Mouse (Mus musculus) thymus, postnatal 36 days (tissue): ENCODE results near the gene Rab11a.
A peak's percentile ranks its signal among the peaks of the same experiment; 100 is the strongest.
"Not testable (repeated sequence)": the region's sequence is repeated elsewhere in the genome, so short reads cannot be mapped to it uniquely, and the experiment has no call there.

Source experiments
- DNase-seq, 2 experiments: peaks; one replicate each; pipeline ENCODE4 v3.0.0; 2022; ENCODE audit warnings: mixed read lengths in 2 of 2

Gene Rab11a

DNA sequence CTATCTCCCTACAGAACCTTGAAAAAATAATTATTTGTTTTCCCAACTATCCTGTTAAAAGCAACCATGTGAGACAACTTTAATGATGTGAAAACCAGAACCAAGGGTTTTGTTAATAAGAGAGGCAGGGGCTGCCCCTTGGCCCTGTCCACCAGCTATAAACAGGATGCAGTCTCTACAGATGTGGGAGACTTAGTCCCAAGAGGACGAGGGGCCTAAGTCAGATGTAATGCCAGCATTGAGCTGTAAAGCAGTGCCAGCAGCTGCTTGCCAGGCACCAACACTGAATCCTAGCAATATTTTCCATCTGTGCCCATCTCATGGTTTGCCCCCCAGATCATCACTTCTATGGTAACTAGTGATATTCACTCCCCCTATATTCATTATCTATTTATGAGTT is 4.9 kb upstream of the Rab11a start:
- no peak for DNase-seq

DNA sequence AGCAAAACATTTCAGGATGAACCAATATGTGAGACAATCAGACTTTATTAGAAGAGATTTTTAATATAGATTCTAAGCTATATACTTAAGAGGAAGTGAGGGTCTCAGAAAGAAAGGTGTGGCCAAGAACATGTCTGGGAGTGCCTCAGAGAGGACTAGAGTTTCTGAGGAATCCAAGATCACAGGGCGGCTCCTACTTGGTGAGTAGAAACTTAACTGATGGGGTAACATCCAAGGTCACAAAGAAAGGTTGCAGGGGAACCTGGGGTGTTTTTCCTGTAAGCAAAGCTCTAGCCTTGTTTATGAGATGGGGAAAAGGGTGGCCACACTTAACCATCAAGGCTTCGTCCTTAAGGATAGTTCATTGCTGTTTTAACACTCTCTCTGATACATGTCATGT is 1.4 kb upstream of the Rab11a start:
- DNase-seq = no peak

DNA sequence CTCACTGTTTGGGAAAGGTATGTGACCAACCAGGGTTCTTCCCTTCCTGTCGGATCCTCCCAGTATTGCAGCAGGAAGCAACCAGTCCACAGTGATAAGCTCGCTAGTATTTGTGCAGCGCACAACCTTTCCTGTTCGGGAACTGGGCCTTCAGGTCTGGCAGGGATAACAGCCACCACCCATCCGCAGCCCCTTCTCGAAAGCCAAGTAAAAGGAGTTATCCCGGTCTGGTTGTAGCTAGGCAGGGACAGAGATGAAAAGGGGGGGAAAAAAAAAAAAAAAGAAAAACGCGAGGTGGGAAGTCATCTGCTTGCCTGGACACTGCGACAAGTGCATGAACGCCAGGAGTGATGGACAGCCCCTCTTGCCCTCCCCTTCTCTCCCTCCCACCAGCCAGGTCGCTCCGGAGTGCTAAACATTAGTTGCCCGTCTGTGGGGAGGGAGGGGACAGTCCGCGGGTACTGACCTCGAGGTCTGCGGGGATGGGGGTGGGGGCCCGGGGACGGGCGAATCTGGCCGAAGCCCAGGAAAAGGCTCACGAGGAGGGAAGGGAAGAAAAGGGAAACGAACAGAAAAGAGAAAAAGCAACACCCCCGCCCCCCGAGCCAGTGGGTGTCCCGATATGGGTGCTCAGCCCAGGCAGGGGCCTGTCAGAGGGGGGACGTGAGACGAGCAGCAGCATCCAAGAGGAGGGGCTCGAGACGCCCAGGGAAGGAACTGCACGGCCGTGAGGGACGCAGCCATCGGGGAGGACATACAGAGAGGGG is 736 bp downstream of the Rab11a start:
- peak; percentile 30 to 43 for DNase-seq

- DNase-seq = no peak
Observed at GRCm38 (mm10) chr9:64736076-64736638, 1.4 kb downstream of the Rab11a start.

- DNase-seq = not testable (repeated sequence)
Observed at GRCm38 (mm10) chr9:64734992-64735391, 2.6 kb downstream of the Rab11a start.

- DNase-seq = peak; percentile 3 to 22
Observed at GRCm38 (mm10) chr9:64734166-64734565, 3.4 kb downstream of the Rab11a start.

DNA sequence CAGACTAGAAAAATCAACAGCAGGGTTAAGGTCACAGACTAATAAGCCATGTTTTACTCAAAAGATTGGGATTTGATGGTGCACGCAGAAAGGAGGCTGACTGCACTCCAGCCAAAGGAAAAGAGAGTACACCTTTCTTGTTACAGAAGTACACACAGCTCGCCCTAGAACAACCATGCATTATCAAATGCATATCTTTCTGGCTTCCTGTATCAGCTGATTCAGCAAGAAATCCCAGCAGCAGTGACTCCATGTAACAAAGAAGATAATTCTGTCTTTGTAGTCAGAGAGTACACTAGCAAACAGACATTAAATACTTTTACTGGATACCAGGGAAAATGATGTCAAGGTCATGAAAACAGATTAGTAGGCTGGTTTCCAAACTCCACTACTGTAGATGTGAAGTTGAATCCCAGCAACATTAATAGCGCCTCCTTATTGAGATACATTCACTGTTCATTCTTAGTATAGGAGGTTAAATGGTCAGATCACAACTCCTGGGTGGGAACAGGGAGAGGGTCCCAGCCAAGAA is 6.5 kb downstream of the Rab11a start:
- DNase-seq = no peak

- DNase-seq = no peak
Observed at GRCm38 (mm10) chr9:64726454-64726853, 11.1 kb downstream of the Rab11a start.

GRCm38 (mm10) chr9:64719526-64720163 is 17.9 kb downstream of the Rab11a start:
- DNase-seq = no peak

- DNase-seq = not testable (repeated sequence)
Observed at GRCm38 (mm10) chr9:64710291-64710690, 27.3 kb downstream of the Rab11a start.

- DNase-seq = no peak
Observed at GRCm38 (mm10) chr9:64704073-64704840, 33.3 kb downstream of the Rab11a start.

DNA sequence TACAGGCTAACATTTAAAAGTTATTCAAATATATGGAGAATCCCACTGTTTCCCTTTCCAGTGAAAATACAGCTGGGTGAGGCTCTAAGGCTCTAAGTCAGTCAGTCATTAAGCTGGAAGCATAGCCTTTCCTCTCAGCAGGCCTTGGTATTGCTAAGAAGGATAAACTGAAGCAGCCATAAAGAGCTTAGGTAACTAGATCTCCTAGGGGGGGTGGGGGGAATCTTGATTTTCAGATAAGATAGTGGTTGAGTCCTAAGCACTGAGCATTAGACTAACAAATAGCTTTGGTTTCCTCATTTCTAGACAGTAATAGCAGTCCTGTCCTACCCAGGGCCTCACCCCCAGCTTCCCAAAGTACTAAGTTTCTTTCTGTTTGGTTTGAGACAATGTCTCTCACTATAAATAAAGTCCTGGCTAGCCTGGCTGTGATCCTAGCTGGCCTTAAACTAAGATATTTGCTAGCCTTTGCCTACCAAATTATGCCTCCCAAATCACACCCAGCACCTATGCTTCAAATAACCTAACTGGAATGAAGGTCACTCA is 34.1 kb downstream of the Rab11a start:
- no peak for DNase-seq

GRCm38 (mm10) chr9:64702937-64703336 is 34.6 kb downstream of the Rab11a start:
- DNase-seq = no peak

- no peak for DNase-seq
Observed at GRCm38 (mm10) chr9:64702391-64702790, 35.2 kb downstream of the Rab11a start.

GRCm38 (mm10) chr9:64701651-64702050 is 35.9 kb downstream of the Rab11a start:
- no peak for DNase-seq

DNA sequence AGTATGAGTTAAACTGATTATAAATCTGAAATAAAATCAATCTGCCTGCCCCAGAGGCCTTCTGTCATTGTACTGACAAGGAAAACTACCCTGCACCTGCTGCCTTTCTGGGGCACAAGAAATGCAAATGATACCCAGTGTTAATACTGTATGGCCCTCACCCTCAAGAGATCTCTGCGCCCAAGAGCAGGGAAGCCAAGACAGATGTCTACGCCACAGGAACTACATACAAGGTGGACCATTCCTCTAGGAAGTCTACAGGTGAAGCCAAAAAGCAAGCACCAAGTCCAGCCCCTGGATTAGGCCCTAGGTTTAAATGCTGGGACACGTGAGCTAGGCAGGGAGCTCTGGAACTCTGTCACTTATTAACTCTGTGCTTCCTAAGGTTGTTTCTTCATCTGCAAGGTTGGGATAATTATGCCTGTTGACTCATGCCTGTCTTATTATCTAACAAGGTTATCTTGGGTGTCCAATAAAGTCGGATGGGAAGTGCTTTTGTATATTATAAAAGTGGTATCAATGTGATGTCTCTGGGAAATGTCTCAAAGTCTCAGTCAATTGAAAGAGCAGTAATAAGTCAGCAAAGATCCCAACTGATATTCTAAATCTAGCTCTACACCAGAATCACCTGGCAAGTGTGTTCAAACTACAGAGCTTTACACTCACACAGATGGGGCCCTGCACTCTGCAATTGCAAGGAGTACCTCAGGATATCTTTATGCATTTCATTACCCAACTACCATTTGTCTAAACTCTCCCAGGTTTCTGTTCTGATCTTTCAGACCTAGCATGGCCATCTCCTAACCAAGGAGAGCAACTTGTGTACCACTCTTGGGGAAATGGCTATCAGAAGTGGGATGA is 36.9 kb downstream of the Rab11a start:
- DNase-seq = no peak

DNA sequence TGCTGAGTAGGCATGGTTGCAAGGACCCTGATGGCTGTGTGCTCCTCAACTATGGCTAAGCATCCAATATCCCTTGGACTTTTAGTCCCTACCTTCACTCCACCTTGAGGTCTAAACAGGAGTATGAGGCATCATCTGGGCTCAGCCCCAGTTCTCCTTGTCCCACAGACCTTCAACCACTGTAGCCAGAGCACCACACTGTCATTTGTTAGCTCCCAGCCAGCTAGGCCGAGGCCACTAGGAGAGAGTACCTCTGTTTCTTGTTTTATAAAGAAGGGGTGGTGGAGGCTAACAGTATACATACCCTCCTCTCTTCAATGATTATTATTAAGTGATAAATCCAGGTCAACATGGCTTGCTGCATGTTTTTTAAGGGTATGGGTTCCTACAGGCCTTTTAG is 39.0 kb downstream of the Rab11a start:
- no peak for DNase-seq

GRCm38 (mm10) chr9:64697677-64698076 is 39.9 kb downstream of the Rab11a start:
- no peak for DNase-seq

GRCm38 (mm10) chr9:64697006-64697405 is 40.6 kb downstream of the Rab11a start:
- DNase-seq = no peak

DNA sequence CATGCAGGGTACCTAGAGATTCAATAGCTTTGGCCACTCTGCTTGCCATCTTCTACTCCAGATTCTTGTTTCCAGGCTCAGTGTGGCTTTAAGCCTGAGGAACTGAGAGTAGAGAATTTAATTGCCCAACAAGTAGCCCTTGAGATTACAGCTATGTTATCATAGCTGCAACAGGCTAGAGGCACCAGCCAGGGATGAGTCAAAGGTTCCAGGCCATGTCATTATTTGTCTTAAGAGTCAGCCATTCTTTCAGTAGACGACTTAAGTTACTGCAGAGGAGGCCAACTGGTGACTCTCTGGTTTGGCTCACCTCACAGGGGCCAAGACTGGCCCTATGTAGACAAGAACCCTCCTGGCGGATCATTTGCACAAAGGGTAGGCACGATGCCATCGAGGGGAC is 41.2 kb downstream of the Rab11a start:
- DNase-seq = no peak

DNA sequence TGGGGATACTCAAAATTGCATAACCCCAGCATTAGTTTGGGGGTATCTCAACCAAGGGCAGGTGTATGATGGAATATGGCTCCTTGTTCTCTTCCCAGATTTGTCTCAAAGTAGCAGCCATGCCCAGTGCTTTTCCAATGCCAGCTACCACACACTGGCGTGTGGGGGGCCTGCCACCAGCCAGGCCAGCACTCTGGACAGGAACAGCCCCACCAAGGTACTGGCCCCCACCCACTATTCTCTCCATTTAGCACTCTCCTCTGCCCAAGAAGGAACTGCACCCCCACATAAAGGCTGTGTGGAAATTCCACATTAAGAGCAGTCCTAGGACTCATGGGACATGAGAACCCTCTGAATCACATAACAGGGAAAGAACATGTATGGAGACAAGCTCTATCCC is 42.3 kb downstream of the Rab11a start:
- no peak for DNase-seq

GRCm38 (mm10) chr9:64693094-64693493 is 44.5 kb downstream of the Rab11a start:
- no peak for DNase-seq
